Mouse (Mus musculus) kidney, postnatal 0 days (tissue): ENCODE data around the gene Ptpn9. TPM values are rescaled to one million over a fixed set of nuclear protein-coding genes. Genes with fewer than 3 reads are reported as not detected.

Experiments
- ATAC-seq: fragments of 200-750 bp; cut with Nextera tagmentation; replicated peaks from 2 replicates; pipeline ENCODE4 v1.8.0; 2017; ENCODE audit warnings: low read depth, moderate number of reproducible peaks, moderate TSS enrichment, moderate library complexity; ENCODE audit not compliant: low FRiP score
- DNase-seq: peaks from one replicate; pipeline ENCODE4 v3.0.0-alpha.2; 2016; ENCODE audit warnings: low spot score
- H3K27ac ChIP-seq: fragments of 300-500 bp; sonication (generic); 2 replicates; pipeline ENCODE4 v1.5.1; 2014; ENCODE audit warnings: mild to moderate bottlenecking
- H3K27me3 ChIP-seq: fragments of 300-500 bp; sonication (generic); 2 replicates; pipeline ENCODE4 v1.6.1; 2014; ENCODE audit warnings: low read length, mixed read lengths; ENCODE audit not compliant: insufficient read depth
- H3K36me3 ChIP-seq: fragments of 300-500 bp; sonication (generic); 2 replicates; pipeline ENCODE4 v1.6.1; 2014; ENCODE audit warnings: low read length, mixed read lengths; ENCODE audit not compliant: insufficient read depth
- H3K4me1 ChIP-seq: fragments of 300-500 bp; sonication (generic); replicated peaks from 2 replicates; pipeline ENCODE4 v1.6.1; 2014; ENCODE audit warnings: antibody characterized with exemption, low read length, mixed read lengths; ENCODE audit not compliant: insufficient read depth
- H3K4me2 ChIP-seq: fragments of 300-500 bp; sonication (generic); 2 replicates; pipeline ENCODE4 v1.6.1; 2014; ENCODE audit warnings: mild to moderate bottlenecking, low read length, moderate library complexity, mixed read lengths
- H3K4me3 ChIP-seq: fragments of 300-500 bp; sonication (generic); replicated peaks from 2 replicates; pipeline ENCODE4 v1.5.1; 2014; ENCODE audit warnings: low read depth, low read length
- H3K9ac ChIP-seq: fragments of 300-500 bp; sonication (generic); 2 replicates; pipeline ENCODE4 v1.6.1; 2014; ENCODE audit warnings: low read depth, low read length
- H3K9me3 ChIP-seq: fragments of 300-500 bp; sonication (generic); replicated peaks from 2 replicates; pipeline ENCODE4 v1.6.1; 2016; ENCODE audit warnings: low read length, inconsistent platforms, mixed read lengths
- CTCF ChIP-seq: IDR thresholded peaks from 2 replicates; pipeline ENCODE4 v1.5.1; 2016; ENCODE audit warnings: antibody characterized with exemption, low read depth, mild to moderate bottlenecking, moderate library complexity
- WGBS: fragments of 180-500 bp; shearing (Covaris S2); extraction: QIAGEN DNeasy Blood & Tissue Kit; methylation state at CpG from one replicate; pipeline ENCODE4 v1.1.7; 2014; 5-methylcytosine and 5-hydroxymethylcytosine counted together
- polyA plus RNA-seq: library from polyadenylated mRNA; unstranded; fragments of >200 nt; fragmentation: Nextera tagmentation; extraction: Ambion mirVana; gene quantifications from 2 replicates; pipeline ENCODE4 v1.2.1, GENCODE M21; 2015

The Ptpn9 gene
- polyA plus RNA-seq, 1 experiment from 2014 or later, result 27.5 TPM

- Histone ChIP-seq H3K4me3 (no peak overlapping the region), H3K36me3 (0 out of 2 replicates have a peak, but pooled peaks cover 5% of the 10 kb centered on the region), H3K27me3 (no peaks in the 10 kb centered on the region), H3K27ac (no peak overlapping the region), H3K4me2 (no peak overlapping the region), H3K9ac (no peak overlapping the region), H3K9me3 (no peaks in the 10 kb centered on the region), H3K4me1 (no peaks in the 10 kb centered on the region)
- DNase-seq, result peak; percentile 41
- 47% methylated on average over 7 of the region's 7 CpGs for WGBS
- ATAC-seq, result no peak
- no peak for TF ChIP-seq CTCF
Observed at GRCm38 (mm10) chr9:56956966-56957675, 37.6 kb upstream of the Ptpn9 start.

- no peaks in the 10 kb centered on the region for H3K27me3 ChIP-seq
- H3K4me1 ChIP-seq, result no peaks in the 10 kb centered on the region
- H3K36me3 ChIP-seq, result peaks cover 12% of the 10 kb centered on the region; the same call in 1 of the 2 replicates
- no peak overlapping the region for H3K9ac ChIP-seq
- no peak for TF ChIP-seq CTCF
- no peak for DNase-seq
- no peaks in the 10 kb centered on the region for H3K9me3 ChIP-seq
- no peak for ATAC-seq
- H3K4me3 ChIP-seq, result no peak overlapping the region
- H3K4me2 ChIP-seq, result no peak overlapping the region
- 93% methylated on average over 2 of the region's 2 CpGs for WGBS
- H3K27ac ChIP-seq, result no peak overlapping the region
Observed at GRCm38 (mm10) chr9:56958689-56959088, 36.0 kb upstream of the Ptpn9 start.

- no peak overlapping the region for H3K9ac ChIP-seq
- WGBS, result 95% methylated on average over 3 of the region's 3 CpGs
- peaks cover 15% of the 10 kb centered on the region; the same call in 1 of the 2 replicates for H3K36me3 ChIP-seq
- peak; percentile 12; the same call in 1 of the 2 replicates for TF ChIP-seq CTCF
- H3K4me3 ChIP-seq, result no peak overlapping the region
- no peaks in the 10 kb centered on the region for H3K27me3 ChIP-seq
- no peak for ATAC-seq
- H3K4me1 ChIP-seq, result no peaks in the 10 kb centered on the region
- H3K9me3 ChIP-seq, result no peaks in the 10 kb centered on the region
- H3K4me2 ChIP-seq, result no peak overlapping the region
- no peak for DNase-seq
- no peak overlapping the region for H3K27ac ChIP-seq
Observed at GRCm38 (mm10) chr9:56961591-56961990, 33.1 kb upstream of the Ptpn9 start.

- no peaks in the 10 kb centered on the region for H3K27me3 ChIP-seq
- no peak overlapping the region for H3K27ac ChIP-seq
- H3K4me2 ChIP-seq, result no peak overlapping the region
- H3K9ac ChIP-seq, result no peak overlapping the region
- H3K4me1 ChIP-seq, result no peaks in the 10 kb centered on the region
- no peak for DNase-seq
- H3K36me3 ChIP-seq, result 0 out of 2 replicates have a peak, but pooled peaks cover 7% of the 10 kb centered on the region
- 84% methylated on average over 2 of the region's 2 CpGs for WGBS
- no peaks in the 10 kb centered on the region for H3K9me3 ChIP-seq
- no peak for TF ChIP-seq CTCF
- no peak overlapping the region for H3K4me3 ChIP-seq
- ATAC-seq, result no peak
Observed at GRCm38 (mm10) chr9:56970158-56970557, 24.6 kb upstream of the Ptpn9 start.

GRCm38 (mm10) chr9:56973960-56974524, 20.7 kb upstream of the Ptpn9 start:
- no peaks in the 10 kb centered on the region for H3K9me3 ChIP-seq
- H3K27ac ChIP-seq, result no peak overlapping the region
- H3K4me3 ChIP-seq, result no peak overlapping the region
- no peak overlapping the region for H3K4me2 ChIP-seq
- no peaks in the 10 kb centered on the region for H3K4me1 ChIP-seq
- ATAC-seq (no peak), DNase-seq (no peak)
- H3K36me3 ChIP-seq, result peaks cover 5% of the 10 kb centered on the region; the same call in 1 of the 2 replicates
- no peaks in the 10 kb centered on the region for H3K27me3 ChIP-seq
- H3K9ac ChIP-seq, result no peak overlapping the region
- TF ChIP-seq CTCF, result no peak
- whole genome bisulfite sequencing, result 89% methylated on average over 7 of the region's 8 CpGs

GRCm38 (mm10) chr9:56975199-56975598, 19.5 kb upstream of the Ptpn9 start:
- Histone ChIP-seq H3K9me3 (no peaks in the 10 kb centered on the region), H3K9ac (no peak overlapping the region), H3K36me3 (peaks cover 4% of the 10 kb centered on the region; the same call in 1 of the 2 replicates), H3K27ac (no peak overlapping the region), H3K4me2 (no peak overlapping the region), H3K4me1 (no peaks in the 10 kb centered on the region), H3K4me3 (no peak overlapping the region), H3K27me3 (no peaks in the 10 kb centered on the region)
- DNase-seq (no peak), ATAC-seq (no peak)
- WGBS, result 83% methylated on average over 3 of the region's 3 CpGs
- no peak for TF ChIP-seq CTCF
